ENCODE assay signal across 12 mouse cellular contexts in the genomic region with DNA sequence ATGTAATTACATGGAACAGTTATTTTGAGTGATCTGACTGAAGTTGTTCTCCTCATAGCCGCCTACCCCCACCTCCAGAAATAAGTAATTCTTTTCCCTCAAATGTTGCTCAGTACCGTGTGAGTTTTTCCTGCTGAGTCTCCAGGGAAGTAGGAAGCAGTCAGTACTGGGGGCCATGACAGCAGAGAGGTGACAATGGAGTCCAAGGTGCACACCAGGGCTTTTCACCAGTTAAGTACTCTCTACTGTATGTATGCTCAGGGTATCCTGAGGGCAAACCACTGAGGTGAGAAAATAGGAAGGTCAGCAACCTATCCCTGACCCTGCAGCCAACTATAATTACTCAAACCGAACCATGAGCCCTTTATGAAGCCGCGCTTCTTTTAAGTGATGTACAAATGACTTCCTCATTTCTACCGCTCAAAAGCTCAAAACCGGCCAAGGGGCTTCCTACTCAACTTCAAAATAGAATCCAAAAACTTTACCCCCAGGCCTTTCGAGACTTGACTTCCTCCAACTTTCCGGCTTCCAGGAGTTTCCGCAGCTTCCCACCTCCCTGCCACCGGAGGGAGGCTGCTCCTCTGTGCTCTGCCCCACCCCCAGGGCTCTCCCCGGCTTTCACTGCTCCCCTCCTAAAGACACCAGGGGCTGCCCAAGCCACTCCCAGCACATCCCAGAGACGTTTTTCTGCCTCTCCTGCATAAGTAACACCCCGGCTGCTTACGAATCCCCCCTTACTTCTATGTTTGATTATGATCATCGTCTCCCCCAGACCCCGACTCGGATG.
DNase-seq lines count a peak whose midpoint lies in the region; ATAC-seq lines count a peak whose summit lies in the region.
"Had no signal": no experiment of that assay in that cellular context is flagged by ENCODE, and none has a peak within 500 bp of the region (broad histone marks: within the 10 kb centered on the region; RNA-seq: fewer than 3 reads in every experiment).

No protein-coding gene starts in this region.

- peak; percentile 14 for DNase-seq in kidney, adult 11 months
- peak; percentile 55 for DNase-seq in ZHBTc4 (ENCODE audit: low read depth, low spot score)
- DNase-seq in adrenal gland, adult 8-10 months = no peak
- DNase-seq in yolk sac, embryonic 10.5 days (ENCODE audit: low spot score) = no peak
- DNase-seq: adrenal gland, postnatal 36 days; cerebellum, postnatal 36 days had no signal

- H3K9me3 ChIP-seq in kidney, embryonic 14.5 days (ENCODE audit: control insufficient read depth, low read length) = no peaks in the 10 kb centered on the region
- H3K9me3 ChIP-seq in liver, embryonic 15.5 days (replicated peaks) = no peaks in the 10 kb centered on the region
- no peaks in the 10 kb centered on the region for H3K9me3 ChIP-seq in forebrain, embryonic 16.5 days (ENCODE audit: control insufficient read depth, low read length)

- H3K36me3 ChIP-seq in kidney, embryonic 14.5 days (ENCODE audit: control insufficient read depth, insufficient read depth, low read length) = no peaks in the 10 kb centered on the region
- H3K36me3 ChIP-seq in liver, embryonic 15.5 days (replicated peaks) = no peaks in the 10 kb centered on the region
- no peaks in the 10 kb centered on the region for H3K36me3 ChIP-seq in forebrain, embryonic 16.5 days (ENCODE audit: control insufficient read depth, insufficient read depth)

- WGBS in kidney, embryonic 14.5 days = 41% methylated on average over 18 of the region's 18 CpGs
- WGBS in liver, embryonic 15.5 days (ENCODE audit: insufficient replicate concordance) = 22% methylated on average over 18 of the region's 18 CpGs
- 61% methylated on average over 18 of the region's 18 CpGs for WGBS in forebrain, embryonic 16.5 days

- H3K27ac ChIP-seq in kidney, embryonic 14.5 days (ENCODE audit: low read depth, low read length) = no peak overlapping the region
- no peak overlapping the region for H3K27ac ChIP-seq in liver, embryonic 15.5 days (replicated peaks)
- no peak overlapping the region for H3K27ac ChIP-seq in forebrain, embryonic 16.5 days (ENCODE audit: low read length)
- H3K27ac ChIP-seq: hindbrain, embryonic 14.5 days had no signal

- H3K4me3 ChIP-seq in kidney, embryonic 14.5 days (ENCODE audit: low read length) = no peak overlapping the region
- no peak overlapping the region for H3K4me3 ChIP-seq in liver, embryonic 15.5 days (replicated peaks)
- no peak overlapping the region for H3K4me3 ChIP-seq in forebrain, embryonic 16.5 days (replicated peaks; ENCODE audit: low read length)

- no peaks in the 10 kb centered on the region; the same call in 1 of the 2 replicates for H3K4me1 ChIP-seq in kidney, embryonic 14.5 days (ENCODE audit: control insufficient read depth, insufficient read depth, low read length)
- H3K4me1 ChIP-seq in liver, embryonic 15.5 days (replicated peaks) = 0 out of 2 replicates have a peak, but pooled peaks cover 4% of the 10 kb centered on the region
- H3K4me1 ChIP-seq in forebrain, embryonic 16.5 days (replicated peaks; ENCODE audit: control insufficient read depth, insufficient read depth, low read length) = no peaks in the 10 kb centered on the region

- no peak overlapping the region for H3K9ac ChIP-seq in kidney, embryonic 14.5 days (ENCODE audit: low read depth, low read length)
- no peak overlapping the region for H3K9ac ChIP-seq in liver, embryonic 15.5 days
- no peak overlapping the region for H3K9ac ChIP-seq in forebrain, embryonic 16.5 days (replicated peaks; ENCODE audit: low read depth, low read length)
- H3K9ac ChIP-seq: hindbrain, embryonic 14.5 days had no signal

- no peak overlapping the region for H3K4me2 ChIP-seq in kidney, embryonic 14.5 days (replicated peaks; ENCODE audit: low read depth, low read length)
- peak overlapping the region; percentile 3; the same call in 1 of the 2 replicates for H3K4me2 ChIP-seq in liver, embryonic 15.5 days
- H3K4me2 ChIP-seq in forebrain, embryonic 16.5 days (ENCODE audit: low read length) = no peak overlapping the region
- H3K4me2 ChIP-seq: hindbrain, embryonic 14.5 days; midbrain, embryonic 11.5 days had no signal

- ATAC-seq in kidney, embryonic 14.5 days (ENCODE audit: low FRiP score, low TSS enrichment) = no peak
- ATAC-seq in hematopoietic stem cell, adult 5-6 weeks (replicated peaks in 1 of 2; ENCODE audit: insufficient read depth in 1 of 2, low FRiP score in 2 of 2, low TSS enrichment in 1 of 2, low read depth in 1 of 2, poor library complexity in 2 of 2, severe bottlenecking in 2 of 2) = peak; percentile 75 to 85
- no peak for ATAC-seq in liver, embryonic 15.5 days (ENCODE audit: insufficient read depth)
- no peak for ATAC-seq in forebrain, embryonic 16.5 days

- no peaks in the 10 kb centered on the region for H3K27me3 ChIP-seq in kidney, embryonic 14.5 days (ENCODE audit: control insufficient read depth, insufficient read depth, low read length)
- no peaks in the 10 kb centered on the region for H3K27me3 ChIP-seq in liver, embryonic 15.5 days
- no peaks in the 10 kb centered on the region for H3K27me3 ChIP-seq in forebrain, embryonic 16.5 days (replicated peaks; ENCODE audit: control insufficient read depth, insufficient read depth, low read length)

Comparison
In these comparisons a context has a peak if more than half of its experiments do, and no peak if none do; other contexts are left out.
1. DNase-seq: peak in kidney, adult 11 months (single experiment) and ZHBTc4 (single experiment); none in adrenal gland, adult 8-10 months (single experiment) and yolk sac, embryonic 10.5 days (single experiment).
2. ATAC-seq: peak in hematopoietic stem cell, adult 5-6 weeks (2 of 2); none in kidney, embryonic 14.5 days (single experiment), liver, embryonic 15.5 days (single experiment) and forebrain, embryonic 16.5 days (single experiment).